Mouse (Mus musculus) lung, adult 2 months (tissue): Measurements from ENCODE around the gene Dnal4.

Experiments
- CTCF ChIP-seq: fragments of 200-500 bp; IDR thresholded peaks from 2 replicates; pipeline ENCODE4 v1.5.1; 2011; ENCODE audit warnings: mild to moderate bottlenecking, low read length, control low read depth; ENCODE audit not compliant: insufficient read depth
- POLR2A ChIP-seq: fragments of 200-500 bp; IDR thresholded peaks from 2 replicates; pipeline ENCODE4 v1.6.1; 2011; ENCODE audit warnings: low read depth, mild to moderate bottlenecking, control low read depth, low read length, borderline replicate concordance; ENCODE audit errors: extremely low read depth

DNA sequence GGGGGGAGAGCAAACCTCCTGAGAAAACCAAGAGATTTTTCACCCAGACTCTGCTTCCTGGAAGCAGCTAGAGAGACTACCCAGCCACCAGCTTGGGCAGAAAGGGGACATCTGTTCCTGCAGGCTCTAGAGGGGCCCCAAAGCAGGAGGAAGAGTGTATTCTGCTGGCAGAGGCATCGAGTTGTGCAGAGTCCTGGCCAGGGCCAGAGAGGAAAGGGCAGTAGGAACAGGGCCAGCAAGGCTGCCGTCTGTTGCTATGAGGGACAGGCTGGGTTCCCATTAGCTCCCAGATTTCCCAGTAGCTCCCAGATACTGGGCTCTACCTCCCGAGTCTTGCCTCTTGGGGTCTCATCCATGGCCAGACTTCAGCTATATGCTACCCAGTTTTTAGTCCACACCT is 32.4 kb upstream of the Dnal4 start:
- TF ChIP-seq CTCF (no peak), POLR2A (no peak)
